Mouse (Mus musculus): ENCODE results near the gene Hus1b. TPM values are rescaled to one million over a fixed set of nuclear protein-coding genes. Genes with fewer than 3 reads are reported as not detected.
A peak's percentile ranks its signal among the peaks of the same experiment; 100 is the strongest.

Gene Hus1b
- polyA plus RNA-seq, 1 experiment from 2014 or later = not detected

DNA sequence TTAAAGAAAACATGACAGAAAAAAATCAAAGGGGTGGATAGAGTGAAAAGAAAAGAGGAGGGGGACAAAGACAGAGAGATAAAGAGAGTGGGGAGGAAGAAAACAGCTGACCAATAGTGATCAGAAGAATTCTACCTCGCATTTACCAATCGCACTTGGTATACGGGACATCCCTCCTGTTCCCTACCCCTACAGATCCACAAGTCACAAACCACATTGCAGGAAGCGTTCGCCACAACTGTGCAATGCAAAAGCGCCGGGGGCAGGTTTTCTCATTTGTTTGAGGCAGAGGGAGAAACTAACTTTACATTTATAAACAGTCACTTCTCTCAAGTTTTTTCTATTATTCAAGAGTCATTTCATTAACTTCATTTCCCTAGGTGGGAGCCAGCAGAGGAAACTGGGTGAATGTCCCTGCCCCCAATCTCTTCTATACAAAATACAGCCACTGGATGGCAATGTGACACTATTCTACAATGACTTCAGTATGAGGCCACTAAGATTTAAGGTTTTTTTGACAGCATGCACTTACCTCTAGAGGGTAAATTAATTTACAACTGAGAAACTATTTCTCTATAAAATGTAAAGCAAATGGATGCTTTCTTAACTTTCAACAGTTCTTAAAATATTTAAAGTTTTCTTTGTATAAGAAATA, 46.0 kb downstream of the Hus1b start:
- H3K27me3 ChIP-seq (replicated peaks) = no peaks in the 10 kb centered on the region
- WGBS = 93% methylated on average over 7 of the region's 7 CpGs
- no peaks in the 10 kb centered on the region for H3K4me1 ChIP-seq
- H3K9ac ChIP-seq (replicated peaks) = no peak overlapping the region
- H3K4me3 ChIP-seq (replicated peaks) = no peak overlapping the region
- no peaks in the 10 kb centered on the region for H3K9me3 ChIP-seq (replicated peaks)
- H3K4me2 ChIP-seq = no peak overlapping the region
- peaks cover 19% of the 10 kb centered on the region for H3K36me3 ChIP-seq
- H3K27ac ChIP-seq (replicated peaks) = no peak overlapping the region
- ATAC-seq (ENCODE audit: low FRiP score) = 0 out of 2 replicates have a peak, but pooled peaks have one; percentile 53

Other genes with a start within 250 kb of the Hus1b start
- 0.08 and 0.49 TPM in 2 replicates for gene Irf4, start 198.5 kb downstream of the Hus1b start, polyA plus RNA-seq (2015; fragmentation: Nextera tagmentation; extraction: Ambion mirVana)
- gene Exoc2, start 26.3 kb upstream of the Hus1b start, polyA plus RNA-seq (2015; fragmentation: Nextera tagmentation; extraction: Ambion mirVana) = 42.2 and 44.5 TPM in 2 replicates
- 0.13 TPM in 1 of 2 replicates, not detected in the other for gene Gm5447, start 26.4 kb upstream of the Hus1b start, polyA plus RNA-seq (2015; fragmentation: Nextera tagmentation; extraction: Ambion mirVana)